Mouse (Mus musculus) adrenal gland, adult 18-20 months (tissue): ENCODE measurements around the gene Ppp1r9a. TPM values are rescaled to one million over a fixed set of nuclear protein-coding genes. Genes with fewer than 3 reads are reported as not detected.

Source experiments
- DNase-seq, 2 experiments: peaks; one replicate each; pipeline ENCODE4 v3.0.0; 2021 to 2022; ENCODE audit warnings: low spot score in 2 of 2
- total RNA-seq, 2 experiments: library from RNA; stranded (reverse); gene quantifications; 1 replicate in 1 of 2; 2 replicates in 1 of 2; pipeline ENCODE4 v1.2.3; 2021

Ppp1r9a gene
- total RNA-seq, 2 experiments from 2014 or later: 34.7 to 41.8 TPM

GRCm38 (mm10) chr6:5037225-5037624 is 134.5 kb downstream of the Ppp1r9a start:
- no peak for DNase-seq

GRCm38 (mm10) chr6:5038140-5038749 is 135.5 kb downstream of the Ppp1r9a start:
- no peak for DNase-seq

- DNase-seq: no peak
Measured at GRCm38 (mm10) chr6:5039316-5039715, 136.6 kb downstream of the Ppp1r9a start.

- DNase-seq: no peak
Measured at GRCm38 (mm10) chr6:5045854-5046253, 143.1 kb downstream of the Ppp1r9a start.

GRCm38 (mm10) chr6:5048025-5048424 is 145.3 kb downstream of the Ppp1r9a start:
- no peak for DNase-seq

- no peak for DNase-seq
Measured at GRCm38 (mm10) chr6:5052309-5052708, 149.6 kb downstream of the Ppp1r9a start.

- DNase-seq: no peak
Measured at GRCm38 (mm10) chr6:5054446-5055095, 151.9 kb downstream of the Ppp1r9a start.

- DNase-seq: no peak
Measured at GRCm38 (mm10) chr6:5074736-5075135, 172.0 kb downstream of the Ppp1r9a start.

GRCm38 (mm10) chr6:5075680-5076079 is 173.0 kb downstream of the Ppp1r9a start:
- DNase-seq: no peak

GRCm38 (mm10) chr6:5078009-5078408 is 175.3 kb downstream of the Ppp1r9a start:
- no peak for DNase-seq

GRCm38 (mm10) chr6:5079108-5079507 is 176.4 kb downstream of the Ppp1r9a start:
- DNase-seq: no peak

GRCm38 (mm10) chr6:5080094-5080493 is 177.4 kb downstream of the Ppp1r9a start:
- DNase-seq: no peak

GRCm38 (mm10) chr6:5080496-5080895 is 177.8 kb downstream of the Ppp1r9a start:
- DNase-seq: no peak

- no peak for DNase-seq
Measured at GRCm38 (mm10) chr6:5081099-5081498, 178.4 kb downstream of the Ppp1r9a start.

- DNase-seq: no peak
Measured at GRCm38 (mm10) chr6:5082144-5082543, 179.4 kb downstream of the Ppp1r9a start.

- DNase-seq: no peak
Measured at GRCm38 (mm10) chr6:5082740-5083139, 180.0 kb downstream of the Ppp1r9a start.

GRCm38 (mm10) chr6:5083957-5084356 is 181.2 kb downstream of the Ppp1r9a start:
- DNase-seq: no peak

- no peak for DNase-seq
Measured at GRCm38 (mm10) chr6:5091873-5092272, 189.2 kb downstream of the Ppp1r9a start.

GRCm38 (mm10) chr6:5092795-5093194 is 190.1 kb downstream of the Ppp1r9a start:
- DNase-seq: no peak

- DNase-seq: peak; percentile 21 to 52
Measured at GRCm38 (mm10) chr6:5093516-5093915, 190.8 kb downstream of the Ppp1r9a start.

- DNase-seq: no peak
Measured at GRCm38 (mm10) chr6:5095365-5095973, 192.8 kb downstream of the Ppp1r9a start.

GRCm38 (mm10) chr6:5097309-5097708 is 194.6 kb downstream of the Ppp1r9a start:
- DNase-seq: no peak
